Mouse (Mus musculus) E14TG2a.4 (cell line): ENCODE measurements at regions not wholly inside any gene's neighbourhood (a gene's known extent, or its start where the extent isn't known, plus 50 kb on each side); places are given as distances from the start of the nearest gene placed in this dataset.

ENCODE experiments used
- CTCF ChIP-seq: conservative IDR thresholded peaks from 2 replicates; pipeline ENCODE4 v1.5.1; 2014; ENCODE audit warnings: low read length
- NANOG ChIP-seq: IDR thresholded peaks from 2 replicates; pipeline ENCODE4 v1.6.1; 2014; ENCODE audit warnings: borderline replicate concordance, low read length, mixed read lengths

- TF ChIP-seq CTCF (no peak; the same call in 1 of the 2 replicates), NANOG (no peak)
These were observed 196.1 kb downstream of the 4933412E24Rik start for GRCm38 (mm10) chr15:59820317-59820716.
